Mouse (Mus musculus) heart, embryonic 13.5 days (tissue): ENCODE data around the gene Wdr18. TPM values are rescaled to one million over a fixed set of nuclear protein-coding genes. Genes with fewer than 3 reads are reported as not detected.

Experiments used
- ATAC-seq: fragments of 200-750 bp; cut with Nextera tagmentation; 2 replicates; pipeline ENCODE4 v1.8.0; 2017; ENCODE audit warnings: moderate TSS enrichment; ENCODE audit not compliant: insufficient number of reproducible peaks, low FRiP score, low TSS enrichment; ENCODE audit errors: extremely low read depth
- H3K27ac ChIP-seq: fragments of 300-500 bp; sonication (generic); replicated peaks from 2 replicates; pipeline ENCODE4 v1.5.1; 2015; ENCODE audit warnings: moderate library complexity, mild to moderate bottlenecking, inconsistent platforms
- H3K27me3 ChIP-seq: fragments of 300-500 bp; sonication (generic); replicated peaks from 2 replicates; pipeline ENCODE4 v1.6.1; 2015; ENCODE audit warnings: mild to moderate bottlenecking, inconsistent platforms
- H3K36me3 ChIP-seq: fragments of 300-500 bp; sonication (generic); 2 replicates; pipeline ENCODE4 v1.6.1; 2015; ENCODE audit warnings: mild to moderate bottlenecking, inconsistent platforms
- H3K4me1 ChIP-seq: fragments of 300-500 bp; sonication (generic); 2 replicates; pipeline ENCODE4 v1.6.1; 2015; ENCODE audit warnings: inconsistent platforms
- H3K4me2 ChIP-seq: fragments of 300-500 bp; sonication (generic); 2 replicates; pipeline ENCODE4 v1.6.1; 2015; ENCODE audit warnings: inconsistent platforms, mild to moderate bottlenecking, moderate library complexity
- H3K4me3 ChIP-seq: fragments of 300-500 bp; sonication (generic); 2 replicates; pipeline ENCODE4 v1.5.1; 2015; ENCODE audit warnings: moderate library complexity, mild to moderate bottlenecking, inconsistent platforms
- H3K9ac ChIP-seq: fragments of 300-500 bp; sonication (generic); 2 replicates; pipeline ENCODE4 v1.6.1; 2015; ENCODE audit warnings: inconsistent platforms, mild to moderate bottlenecking, moderate library complexity
- H3K9me3 ChIP-seq: fragments of 300-500 bp; sonication (generic); 2 replicates; pipeline ENCODE4 v1.6.1; 2016; ENCODE audit warnings: inconsistent platforms
- WGBS: fragments of 180-500 bp; shearing (Covaris S2); methylation state at CpG from one replicate; pipeline ENCODE4 v1.1.7; 2015; ENCODE audit warnings: mixed read lengths; 5-methylcytosine and 5-hydroxymethylcytosine counted together
- polyA plus RNA-seq: library from polyadenylated mRNA; unstranded; fragments of >200 nt; fragmentation: Nextera tagmentation; extraction: Ambion mirVana; gene quantifications from 2 replicates; pipeline ENCODE4 v1.2.1, GENCODE M21; 2015

Gene Wdr18
- polyA plus RNA-seq, 1 experiment from 2014 or later = 72.4 TPM

DNA sequence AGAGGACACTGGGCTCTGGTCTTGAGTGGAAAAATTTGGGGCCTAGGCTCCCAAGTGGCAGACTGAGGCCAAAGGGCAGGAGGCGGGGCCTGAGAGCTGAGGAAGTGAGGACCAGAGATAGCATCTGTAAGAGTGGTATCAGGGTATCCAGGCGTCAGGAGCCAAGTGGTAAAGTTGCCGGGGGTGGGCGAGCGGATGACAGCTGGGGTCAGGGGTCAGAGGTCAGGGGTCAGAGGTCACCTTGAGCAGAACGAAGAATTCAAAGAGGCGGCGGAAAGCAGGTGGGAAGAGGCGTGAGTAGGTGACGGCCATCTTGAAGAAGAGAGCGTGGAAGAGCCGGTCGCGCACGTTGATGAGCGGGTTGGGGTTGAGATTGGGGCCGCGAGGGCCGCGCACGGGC lies 23.7 kb downstream of the Wdr18 start:
- Histone ChIP-seq H3K27ac (peak overlapping the region; percentile 95), H3K9ac (peak overlapping the region; percentile 96), H3K4me1 (peaks cover 62% of the 10 kb centered on the region), H3K4me3 (peak overlapping the region; percentile 84), H3K27me3 (no peaks in the 10 kb centered on the region), H3K4me2 (peak overlapping the region; percentile 96), H3K9me3 (no peaks in the 10 kb centered on the region), H3K36me3 (peaks cover 15% of the 10 kb centered on the region)
- ATAC-seq = no peak
- under 1% methylated on average over 21 of the region's 21 CpGs for WGBS

GRCm38 (mm10) chr10:79984195-79984816 lies 24.4 kb downstream of the Wdr18 start, which contains the start of gene Tmem259:
Gene Tmem259, minus strand, starts transcription at chr10:79984330.
- WGBS = under 1% methylated on average over 44 of the region's 49 CpGs
- peak; percentile 53 for ATAC-seq
- Histone ChIP-seq H3K4me3 (peak within 1 kb of the TSS; percentile 84), H3K27ac (peak within 1 kb of the TSS; percentile 95), H3K4me2 (peak within 1 kb of the TSS; percentile 96), H3K9me3 (no peaks in the 10 kb centered on the region), H3K4me1 (peaks cover 66% of the 10 kb centered on the region), H3K9ac (peak within 1 kb of the TSS; percentile 96), H3K36me3 (peaks cover 9% of the 10 kb centered on the region), H3K27me3 (no peaks in the 10 kb centered on the region)

DNA sequence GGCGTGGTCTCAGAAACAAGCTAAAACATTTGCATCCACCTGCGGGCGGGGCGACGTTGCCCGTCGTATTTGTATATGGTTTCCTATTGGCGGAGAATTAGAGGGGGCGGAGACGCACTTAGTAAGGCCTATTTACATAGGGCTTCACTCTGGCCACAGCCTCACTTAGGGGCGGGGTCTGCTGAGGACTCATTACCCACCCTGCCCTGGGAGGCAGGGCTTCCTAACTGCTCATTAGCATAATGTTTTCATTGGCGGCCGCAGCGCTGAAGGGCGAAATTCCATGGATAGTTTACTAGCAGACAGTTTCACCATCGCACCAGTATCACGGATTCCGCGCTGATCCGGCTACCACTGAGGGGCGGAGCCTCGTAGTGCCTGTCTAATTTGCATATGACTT lies 24.9 kb downstream of the Wdr18 start:
- Histone ChIP-seq H3K27me3 (no peaks in the 10 kb centered on the region), H3K4me2 (peak overlapping the region; percentile 96), H3K36me3 (peaks cover 5% of the 10 kb centered on the region; the same call in 1 of the 2 replicates), H3K4me3 (peak overlapping the region; percentile 84), H3K9ac (peak overlapping the region; percentile 96), H3K4me1 (peaks cover 68% of the 10 kb centered on the region), H3K9me3 (no peaks in the 10 kb centered on the region), H3K27ac (peak overlapping the region; percentile 95)
- under 1% methylated on average over 22 of the region's 22 CpGs for WGBS
- ATAC-seq = peak; percentile 90

DNA sequence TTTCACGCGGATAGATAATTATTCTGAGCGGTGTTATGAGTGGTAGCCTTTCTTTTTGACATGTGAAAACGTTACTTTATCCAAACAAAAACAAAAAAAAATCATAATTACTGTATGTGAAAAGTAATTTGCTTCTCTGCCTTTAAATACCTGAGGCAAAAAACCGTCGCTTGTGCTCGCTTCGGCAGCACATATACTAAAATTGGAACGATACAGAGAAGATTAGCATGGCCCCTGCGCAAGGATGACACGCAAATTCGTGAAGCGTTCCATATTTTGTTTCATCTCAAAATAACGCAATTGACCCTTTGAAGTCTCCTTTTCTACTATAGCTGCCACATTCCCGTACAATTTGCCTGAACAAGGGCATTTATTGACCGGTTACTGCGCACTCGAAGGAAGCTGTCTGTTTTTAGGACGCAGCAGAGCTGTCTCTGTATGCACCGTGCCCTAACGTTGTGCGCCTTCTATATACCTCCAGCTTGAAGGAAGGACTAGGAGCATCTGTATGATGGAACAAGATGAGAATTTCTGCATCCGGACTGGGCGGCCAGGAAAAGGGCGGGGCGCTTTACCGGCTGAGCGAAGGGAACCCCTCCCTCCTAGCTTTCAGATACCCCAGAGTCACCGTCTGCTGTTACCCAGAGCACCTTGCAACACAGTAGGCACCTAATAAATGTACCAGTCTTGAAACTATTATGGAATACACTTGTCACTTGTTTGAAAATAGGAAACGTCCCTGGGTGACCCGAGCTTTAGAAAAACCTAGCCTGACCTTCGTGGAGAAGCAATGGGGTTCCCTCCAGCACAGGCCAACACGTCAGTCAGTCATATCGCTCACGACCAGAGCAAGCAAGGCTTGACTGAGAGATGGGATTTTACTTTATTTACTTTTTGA lies 25.6 kb downstream of the Wdr18 start:
- Histone ChIP-seq H3K4me1 (peaks cover 66% of the 10 kb centered on the region), H3K36me3 (peaks cover 5% of the 10 kb centered on the region), H3K9ac (peak overlapping the region; percentile 94), H3K9me3 (no peaks in the 10 kb centered on the region), H3K4me3 (peak overlapping the region; percentile 84), H3K27me3 (no peaks in the 10 kb centered on the region), H3K4me2 (peak overlapping the region; percentile 96), H3K27ac (peak overlapping the region; percentile 95)
- 2% methylated on average over 35 of the region's 35 CpGs for WGBS
- ATAC-seq = no peak

GRCm38 (mm10) chr10:79986232-79986878 lies 26.4 kb downstream of the Wdr18 start:
- peak overlapping the region; percentile 96 for H3K4me2 ChIP-seq
- H3K9ac ChIP-seq = peak overlapping the region; percentile 94
- no peaks in the 10 kb centered on the region for H3K9me3 ChIP-seq
- H3K4me3 ChIP-seq = peak overlapping the region; percentile 84
- H3K27ac ChIP-seq = peak overlapping the region; percentile 95
- H3K4me1 ChIP-seq = peaks cover 65% of the 10 kb centered on the region
- 21% methylated on average over 6 of the region's 6 CpGs for WGBS
- peaks cover 10% of the 10 kb centered on the region for H3K36me3 ChIP-seq
- no peak for ATAC-seq
- no peaks in the 10 kb centered on the region for H3K27me3 ChIP-seq

DNA sequence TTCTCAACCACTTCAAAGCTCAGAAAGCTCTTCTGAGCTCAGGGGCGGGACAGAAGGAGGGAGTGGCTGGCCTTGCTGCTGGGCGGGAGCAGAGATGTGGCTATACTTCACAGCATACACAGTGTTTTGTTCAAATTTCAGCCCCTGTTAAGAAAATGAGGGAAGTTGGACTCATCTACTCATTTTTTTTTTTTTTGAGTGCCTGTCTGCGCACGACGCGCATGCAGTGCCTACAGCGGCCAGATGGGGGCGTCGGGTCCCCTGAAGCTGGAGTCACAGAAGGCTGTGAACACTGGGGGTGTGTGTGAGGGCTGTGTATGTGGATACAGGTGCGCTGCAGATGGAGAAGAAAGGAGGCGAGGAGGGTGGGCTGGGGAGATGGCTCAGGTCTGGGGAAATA lies 27.0 kb downstream of the Wdr18 start:
- WGBS = 5% methylated on average over 11 of the region's 11 CpGs
- no peak for ATAC-seq
- H3K36me3 ChIP-seq = peaks cover 14% of the 10 kb centered on the region
- H3K27me3 ChIP-seq = no peaks in the 10 kb centered on the region
- H3K4me1 ChIP-seq = peaks cover 59% of the 10 kb centered on the region
- peak overlapping the region; percentile 96 for H3K4me2 ChIP-seq
- no peaks in the 10 kb centered on the region for H3K9me3 ChIP-seq
- peak overlapping the region; percentile 95 for H3K27ac ChIP-seq
- H3K9ac ChIP-seq = peak overlapping the region; percentile 94
- peak overlapping the region; percentile 84 for H3K4me3 ChIP-seq

- Histone ChIP-seq H3K4me1 (peaks cover 51% of the 10 kb centered on the region), H3K9me3 (no peaks in the 10 kb centered on the region), H3K4me2 (peak overlapping the region; percentile 96), H3K36me3 (peaks cover 23% of the 10 kb centered on the region), H3K4me3 (peak overlapping the region; percentile 84), H3K9ac (peak overlapping the region; percentile 94), H3K27me3 (no peaks in the 10 kb centered on the region), H3K27ac (peak overlapping the region; percentile 95)
- WGBS = 10% methylated on average over 27 of the region's 27 CpGs
- ATAC-seq = no peak
Measured at GRCm38 (mm10) chr10:79987771-79988505, 28.0 kb downstream of the Wdr18 start.

DNA sequence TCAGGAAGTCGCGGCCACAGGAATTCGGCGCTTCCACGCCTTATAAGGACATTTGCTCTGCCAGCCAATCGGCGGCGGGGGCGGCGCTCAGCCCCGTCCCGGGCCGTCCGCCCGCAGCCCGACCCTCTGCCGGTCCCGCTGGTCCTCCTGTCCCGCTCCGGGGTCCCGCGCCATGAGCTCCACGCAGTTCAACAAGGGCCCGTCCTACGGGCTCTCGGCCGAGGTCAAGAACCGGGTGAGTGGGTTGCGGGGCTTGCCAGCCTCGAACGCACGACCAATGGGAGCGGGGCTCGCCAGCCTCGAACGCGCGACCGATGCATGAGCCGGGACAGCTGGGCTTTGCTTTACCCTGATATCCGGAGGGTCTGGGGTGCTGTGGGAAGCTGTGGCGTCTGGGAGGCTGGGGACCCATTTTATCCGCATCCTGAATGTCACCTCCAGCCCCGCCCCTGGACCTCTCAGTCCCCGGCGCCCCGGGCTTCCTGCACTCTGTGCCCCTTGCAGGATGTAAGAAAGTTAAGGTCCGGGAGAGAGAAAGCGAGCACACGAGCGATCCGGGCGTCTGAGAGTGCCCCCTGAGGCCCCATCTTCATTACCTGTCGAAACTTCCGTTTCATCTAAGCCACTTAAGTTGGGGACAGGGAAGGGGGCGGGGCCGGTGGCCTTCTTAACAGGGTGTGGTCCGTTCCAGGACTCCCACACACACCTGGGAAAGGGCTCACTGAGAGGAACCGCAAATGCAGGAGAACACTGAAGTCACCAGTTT lies 28.7 kb downstream of the Wdr18 start, which contains the start of gene Cnn2:
Gene Cnn2 (plus strand): TSS at position 79 of the 766 bp plus-strand sequence.
- H3K4me1 ChIP-seq = peaks cover 44% of the 10 kb centered on the region
- under 1% methylated on average over 59 of the region's 59 CpGs for WGBS

GRCm38 (mm10) chr10:79989272-79989786 lies 29.4 kb downstream of the Wdr18 start:
- 28% methylated on average over 8 of the region's 8 CpGs for WGBS
- ATAC-seq = no peak
- peak overlapping the region; percentile 96 for H3K4me2 ChIP-seq
- peak overlapping the region; percentile 95 for H3K27ac ChIP-seq
- peak overlapping the region; percentile 84 for H3K4me3 ChIP-seq
- peaks cover 44% of the 10 kb centered on the region for H3K4me1 ChIP-seq
- no peaks in the 10 kb centered on the region for H3K9me3 ChIP-seq
- peaks cover 37% of the 10 kb centered on the region for H3K36me3 ChIP-seq
- no peaks in the 10 kb centered on the region for H3K27me3 ChIP-seq
- H3K9ac ChIP-seq = peak overlapping the region; percentile 94

More for the DNA sequence above, 28.7 kb downstream of the Wdr18 start, which contains the start of gene Cnn2:
- Histone ChIP-seq H3K9ac (peak within 1 kb of the TSS; percentile 94), H3K27me3 (no peaks in the 10 kb centered on the region), H3K36me3 (peaks cover 31% of the 10 kb centered on the region), H3K4me3 (peak within 1 kb of the TSS; percentile 84), H3K9me3 (no peaks in the 10 kb centered on the region), H3K27ac (peak within 1 kb of the TSS; percentile 95), H3K4me2 (peak within 1 kb of the TSS; percentile 96)
- no peak for ATAC-seq

- Histone ChIP-seq H3K4me2 (peak overlapping the region; percentile 96), H3K4me3 (peak overlapping the region; percentile 84), H3K9ac (peak overlapping the region; percentile 94), H3K27me3 (no peaks in the 10 kb centered on the region), H3K9me3 (no peaks in the 10 kb centered on the region), H3K36me3 (peaks cover 43% of the 10 kb centered on the region), H3K27ac (peak overlapping the region; percentile 95), H3K4me1 (peaks cover 44% of the 10 kb centered on the region)
- 9% methylated on average over 15 of the region's 15 CpGs for WGBS
- ATAC-seq = no peak
Measured at GRCm38 (mm10) chr10:79989870-79990269, 29.9 kb downstream of the Wdr18 start.
